Mouse (Mus musculus) embryonic facial prominence, embryonic 14.5 days (tissue): ENCODE measurements around the gene Aifm1. TPM values are rescaled to one million over a fixed set of nuclear protein-coding genes. Genes with fewer than 3 reads are reported as not detected.

Source experiments
- ATAC-seq: fragments of 200-750 bp; cut with Nextera tagmentation; 2 replicates; pipeline ENCODE4 v1.8.0; 2017; ENCODE audit warnings: low read depth, moderate number of reproducible peaks, moderate TSS enrichment
- DNase-seq: peaks from one replicate; pipeline ENCODE4 v3.0.0-alpha.2; 2015; ENCODE audit warnings: low spot score
- H3K27ac ChIP-seq: fragments of 300-500 bp; sonication (generic); replicated peaks from 2 replicates; pipeline ENCODE4 v1.5.1; 2014; ENCODE audit warnings: low read depth, mild to moderate bottlenecking, low read length, moderate library complexity
- H3K27me3 ChIP-seq: fragments of 300-500 bp; sonication (generic); replicated peaks from 2 replicates; pipeline ENCODE4 v1.6.1; 2014; ENCODE audit warnings: low read length; ENCODE audit not compliant: control insufficient read depth, insufficient read depth
- H3K36me3 ChIP-seq: fragments of 300-500 bp; sonication (generic); 2 replicates; pipeline ENCODE4 v1.6.1; 2014; ENCODE audit warnings: low read length, mixed read lengths; ENCODE audit not compliant: control insufficient read depth, insufficient read depth
- H3K4me1 ChIP-seq: fragments of 300-500 bp; sonication (generic); 2 replicates; pipeline ENCODE4 v1.6.1; 2014; ENCODE audit warnings: antibody characterized with exemption, low read length; ENCODE audit not compliant: control insufficient read depth, insufficient read depth
- H3K4me2 ChIP-seq: fragments of 300-500 bp; sonication (generic); 2 replicates; pipeline ENCODE4 v1.6.1; 2014; ENCODE audit warnings: low read depth, mild to moderate bottlenecking, low read length, moderate library complexity, mixed read lengths
- H3K4me3 ChIP-seq: fragments of 300-500 bp; sonication (generic); 2 replicates; pipeline ENCODE4 v1.5.1; 2014; ENCODE audit warnings: low read depth, mild to moderate bottlenecking, low read length
- H3K9ac ChIP-seq: fragments of 300-500 bp; sonication (generic); 2 replicates; pipeline ENCODE4 v1.6.1; 2014; ENCODE audit warnings: low read depth, mild to moderate bottlenecking, low read length, moderate library complexity, mixed read lengths
- H3K9me3 ChIP-seq: fragments of 300-500 bp; sonication (generic); 2 replicates; pipeline ENCODE4 v1.6.1; 2016; ENCODE audit warnings: low read length; ENCODE audit not compliant: control insufficient read depth
- WGBS: fragments of 180-500 bp; shearing (Covaris S2); extraction: QIAGEN DNeasy Blood & Tissue Kit; methylation state at CpG from one replicate; pipeline ENCODE4 v1.1.7; 2014; 5-methylcytosine and 5-hydroxymethylcytosine counted together
- polyA plus RNA-seq: library from polyadenylated mRNA; unstranded; fragments of >200 nt; fragmentation: Nextera tagmentation; extraction: Ambion mirVana; gene quantifications from 2 replicates; pipeline ENCODE4 v1.2.1, GENCODE M21; 2014

The Aifm1 gene
- polyA plus RNA-seq, 1 experiment from 2014 or later, result 57.4 TPM

GRCm38 (mm10) chrX:48453736-48454494 is 59.4 kb downstream of the Aifm1 start:
- ATAC-seq (peak; percentile 84), DNase-seq (peak; percentile 86)
- Histone ChIP-seq H3K27me3 (no peaks in the 10 kb centered on the region), H3K4me3 (peak overlapping the region; percentile 50), H3K4me1 (no peaks in the 10 kb centered on the region), H3K9ac (peak overlapping the region; percentile 67), H3K9me3 (no peaks in the 10 kb centered on the region), H3K4me2 (peak overlapping the region; percentile 58), H3K36me3 (no peaks in the 10 kb centered on the region), H3K27ac (no peak overlapping the region; the same call in 1 of the 2 replicates)
- WGBS, result 30% methylated on average over 21 of the region's 91 CpGs

- 14% methylated on average over 11 of the region's 71 CpGs for WGBS
- peak overlapping the region; percentile 50 for H3K4me3 ChIP-seq
- H3K4me2 ChIP-seq, result peak overlapping the region; percentile 58
- H3K9ac ChIP-seq, result peak overlapping the region; percentile 67
- H3K27ac ChIP-seq, result no peak overlapping the region; the same call in 1 of the 2 replicates
- H3K9me3 ChIP-seq, result no peaks in the 10 kb centered on the region
- no peaks in the 10 kb centered on the region for H3K4me1 ChIP-seq
- H3K36me3 ChIP-seq, result no peaks in the 10 kb centered on the region
- H3K27me3 ChIP-seq, result no peaks in the 10 kb centered on the region
- peak; percentile 11 for DNase-seq
- peak; percentile 36; the same call in 1 of the 2 replicates for ATAC-seq
Observed at GRCm38 (mm10) chrX:48452931-48453673, 60.3 kb downstream of the Aifm1 start.

GRCm38 (mm10) chrX:48452231-48452890 is 61.0 kb downstream of the Aifm1 start:
- no peaks in the 10 kb centered on the region for H3K27me3 ChIP-seq
- DNase-seq, result no peak
- no peaks in the 10 kb centered on the region for H3K36me3 ChIP-seq
- H3K9ac ChIP-seq, result peak overlapping the region; percentile 67
- no peaks in the 10 kb centered on the region for H3K4me1 ChIP-seq
- peak overlapping the region; percentile 50 for H3K4me3 ChIP-seq
- H3K4me2 ChIP-seq, result peak overlapping the region; percentile 58
- no peak for ATAC-seq
- H3K27ac ChIP-seq, result no peak overlapping the region
- H3K9me3 ChIP-seq, result no peaks in the 10 kb centered on the region
- 41% methylated on average over 8 of the region's 9 CpGs for WGBS

- ATAC-seq, result no peak
- H3K36me3 ChIP-seq, result no peaks in the 10 kb centered on the region
- 36% methylated on average over 10 of the region's 10 CpGs for WGBS
- no peak overlapping the region for H3K4me2 ChIP-seq
- H3K9ac ChIP-seq, result no peak overlapping the region
- H3K4me1 ChIP-seq, result no peaks in the 10 kb centered on the region
- no peak overlapping the region for H3K27ac ChIP-seq
- H3K27me3 ChIP-seq, result no peaks in the 10 kb centered on the region
- H3K4me3 ChIP-seq, result no peak overlapping the region
- no peak for DNase-seq
- H3K9me3 ChIP-seq, result no peaks in the 10 kb centered on the region
Observed at GRCm38 (mm10) chrX:48449646-48450045, 63.7 kb downstream of the Aifm1 start.

GRCm38 (mm10) chrX:48444677-48445076 is 68.7 kb downstream of the Aifm1 start:
- Histone ChIP-seq H3K9ac (no peak overlapping the region), H3K4me1 (no peaks in the 10 kb centered on the region), H3K4me3 (no peak overlapping the region), H3K9me3 (no peaks in the 10 kb centered on the region), H3K27ac (no peak overlapping the region), H3K36me3 (no peaks in the 10 kb centered on the region), H3K4me2 (no peak overlapping the region), H3K27me3 (no peaks in the 10 kb centered on the region)
- DNase-seq (no peak), ATAC-seq (no peak)
- 83% methylated on average over 4 of the region's 4 CpGs for whole genome bisulfite sequencing

GRCm38 (mm10) chrX:48441954-48442353 is 71.4 kb downstream of the Aifm1 start:
- no peak overlapping the region for H3K4me2 ChIP-seq
- 64% methylated on average over 7 of the region's 7 CpGs for WGBS
- DNase-seq (no peak), ATAC-seq (no peak)
- H3K27ac ChIP-seq, result no peak overlapping the region
- H3K9me3 ChIP-seq, result no peaks in the 10 kb centered on the region
- H3K36me3 ChIP-seq, result no peaks in the 10 kb centered on the region
- H3K4me1 ChIP-seq, result 0 out of 2 replicates have a peak, but pooled peaks cover 3% of the 10 kb centered on the region
- H3K4me3 ChIP-seq, result no peak overlapping the region
- H3K27me3 ChIP-seq, result no peaks in the 10 kb centered on the region
- H3K9ac ChIP-seq, result no peak overlapping the region

GRCm38 (mm10) chrX:48441548-48441947 is 71.8 kb downstream of the Aifm1 start:
- WGBS, result 88% methylated on average over 6 of the region's 6 CpGs
- no peak overlapping the region for H3K9ac ChIP-seq
- no peak overlapping the region for H3K27ac ChIP-seq
- no peaks in the 10 kb centered on the region for H3K27me3 ChIP-seq
- no peak overlapping the region for H3K4me2 ChIP-seq
- DNase-seq, result no peak
- no peak for ATAC-seq
- H3K36me3 ChIP-seq, result no peaks in the 10 kb centered on the region
- no peaks in the 10 kb centered on the region for H3K9me3 ChIP-seq
- 0 out of 2 replicates have a peak, but pooled peaks cover 3% of the 10 kb centered on the region for H3K4me1 ChIP-seq
- H3K4me3 ChIP-seq, result no peak overlapping the region

- ATAC-seq, result no peak
- 73% methylated on average over 4 of the region's 4 CpGs for WGBS
Observed at GRCm38 (mm10) chrX:48439036-48439435, 74.3 kb downstream of the Aifm1 start.

More at GRCm38 (mm10) chrX:48439036-48439435, 74.3 kb downstream of the Aifm1 start:
- Histone ChIP-seq H3K9ac (no peak overlapping the region), H3K27me3 (no peaks in the 10 kb centered on the region), H3K36me3 (no peaks in the 10 kb centered on the region), H3K4me1 (0 out of 2 replicates have a peak, but pooled peaks cover 3% of the 10 kb centered on the region), H3K9me3 (no peaks in the 10 kb centered on the region), H3K4me3 (no peak overlapping the region), H3K27ac (no peak overlapping the region), H3K4me2 (no peak overlapping the region)
- DNase-seq, result no peak
